Comparison of ENCODE assay signal across 8 mouse cellular contexts in genomic region chr11:20896277-20897123, GRCm38 (mm10).
DNase-seq lines count a peak whose midpoint lies in the region; ATAC-seq and TF ChIP-seq lines count a peak whose summit lies in the region.

No protein-coding gene starts in this region.

- H3K4me3 ChIP-seq in C2C12 (ENCODE audit: insufficient read depth, poor library complexity, severe bottlenecking), result no peak overlapping the region
- H3K4me3 ChIP-seq in forebrain, embryonic 13.5 days, result no peak overlapping the region

- H3K79me3 ChIP-seq in C2C12 (ENCODE audit: low read depth), result no peaks in the 10 kb centered on the region

- H3K4me1 ChIP-seq in forebrain, embryonic 13.5 days, result 0 out of 2 replicates have a peak, but pooled peaks cover 5% of the 10 kb centered on the region

- peaks cover 52% of the 10 kb centered on the region for H3K27me3 ChIP-seq in C2C12 (ENCODE audit: control insufficient read depth, insufficient read depth, insufficient read length)
- H3K27me3 ChIP-seq in forebrain, embryonic 13.5 days, result no peaks in the 10 kb centered on the region

- no peaks in the 10 kb centered on the region for H3K36me3 ChIP-seq in C2C12 (ENCODE audit: control insufficient read depth, insufficient read depth)
- H3K36me3 ChIP-seq in forebrain, embryonic 13.5 days (ENCODE audit: poor library complexity, severe bottlenecking), result no peaks in the 10 kb centered on the region

- DNase-seq in adrenal gland, adult 18-20 months (ENCODE audit: low spot score in 2 of 2), result peak; percentile 24 to 43
- DNase-seq in heart, adult 8-10 months (ENCODE audit: low spot score), result peak; percentile 40
- DNase-seq in kidney, postnatal 10 days, result peak; percentile 73
- DNase-seq in layer of hippocampus, adult 9-10 months (ENCODE audit: low spot score), result no peak
- no peak for DNase-seq in left cerebral cortex, postnatal 4 days

- no peak overlapping the region for H3K9ac ChIP-seq in forebrain, embryonic 13.5 days

- H3K4me2 ChIP-seq in forebrain, embryonic 13.5 days, result no peak overlapping the region

- H3K9me3 ChIP-seq in forebrain, embryonic 13.5 days (replicated peaks), result no peaks in the 10 kb centered on the region

- WGBS in forebrain, embryonic 13.5 days, result 74% methylated on average over 11 of the region's 11 CpGs

- TF ChIP-seq CTCF in C2C12 (IDR thresholded peaks at IDR 0.05; ENCODE audit: control insufficient read depth, insufficient read depth, insufficient read length), result no peak

- H3K27ac ChIP-seq in forebrain, embryonic 13.5 days, result no peak overlapping the region

- peak; percentile 76 for ATAC-seq in megakaryocyte progenitor cell, adult 5-6 weeks (replicated peaks; ENCODE audit: poor library complexity)
- no peak for ATAC-seq in forebrain, embryonic 13.5 days

- H3K79me2 ChIP-seq in C2C12 (ENCODE audit: control insufficient read depth, insufficient read depth), result no peaks in the 10 kb centered on the region

- no peak overlapping the region for H3ac ChIP-seq in C2C12 (ENCODE audit: control insufficient read depth, insufficient read length, low read depth)

- intact Hi-C loops in left cerebral cortex, postnatal 4 days (cut with DNase I), result no loop called here

TF ChIP-seq in C2C12, 6 proteins besides CTCF, POLR2A, EP300 and RAD21:
- TF ChIP-seq MYOG (IDR thresholded peaks at IDR 0.05; ENCODE audit: control insufficient read depth, extremely low read depth, insufficient read length) (no peak), USF1 (IDR thresholded peaks at IDR 0.05; ENCODE audit: low read depth) (no peak), MAX (IDR thresholded peaks at IDR 0.05) (peak; percentile 7), CEBPB (IDR thresholded peaks at IDR 0.05; ENCODE audit: low read depth) (peak; percentile 40), MYOD1 (IDR thresholded peaks at IDR 0.05; ENCODE audit: control insufficient read depth, insufficient read length, low read depth) (peak; percentile 65), FOSL1 (IDR thresholded peaks at IDR 0.05; ENCODE audit: insufficient read depth, low read length, poor library complexity, severe bottlenecking) (peak; percentile 65)
TF ChIP-seq in C2C12: peak in this region for 4.

Comparison
In these comparisons a context has a peak if more than half of its experiments do, and no peak if none do; other contexts are left out.
1. DNase-seq: peak in adrenal gland, adult 18-20 months (2 of 2), heart, adult 8-10 months (single experiment) and kidney, postnatal 10 days (single experiment); none in layer of hippocampus, adult 9-10 months (single experiment) and left cerebral cortex, postnatal 4 days (single experiment).